In genomic region chr1:61181099-61181821, GRCm38 (mm10) we compare ENCODE assay signal across 8 mouse cellular contexts.
DNase-seq lines count a peak whose midpoint lies in the region; ATAC-seq lines count a peak whose summit lies in the region.

No protein-coding gene starts in this region.

- peak overlapping the region; percentile 46 for H3K4me2 ChIP-seq in forebrain, embryonic 13.5 days
- H3K4me2 ChIP-seq in liver, embryonic 15.5 days, result peak overlapping the region; percentile 33
- peak overlapping the region; percentile 47 for H3K4me2 ChIP-seq in neural tube, embryonic 12.5 days (replicated peaks)

- intact Hi-C loops in heart, postnatal 10 days (cut with DNase I), result loop anchor here (1.0 to 10.0 kb wide), 7 partner anchors 117 to 1776 kb away; no protein-coding TSS in a partner anchor

- H3K36me3 ChIP-seq in forebrain, embryonic 13.5 days (ENCODE audit: poor library complexity, severe bottlenecking), result no peaks in the 10 kb centered on the region
- H3K36me3 ChIP-seq in liver, embryonic 15.5 days (replicated peaks), result no peaks in the 10 kb centered on the region
- no peaks in the 10 kb centered on the region for H3K36me3 ChIP-seq in neural tube, embryonic 12.5 days

- 0 out of 2 replicates have a peak, but pooled peaks cover 8% of the 10 kb centered on the region for H3K27me3 ChIP-seq in forebrain, embryonic 13.5 days
- H3K27me3 ChIP-seq in liver, embryonic 15.5 days, result no peaks in the 10 kb centered on the region
- H3K27me3 ChIP-seq in neural tube, embryonic 12.5 days (replicated peaks), result no peaks in the 10 kb centered on the region

- H3K4me3 ChIP-seq in forebrain, embryonic 13.5 days, result peak overlapping the region; percentile 19; the same call in 1 of the 2 replicates
- H3K4me3 ChIP-seq in liver, embryonic 15.5 days (replicated peaks), result no peak overlapping the region
- no peak overlapping the region for H3K4me3 ChIP-seq in neural tube, embryonic 12.5 days

- no peaks in the 10 kb centered on the region for H3K9me3 ChIP-seq in forebrain, embryonic 13.5 days (replicated peaks)
- H3K9me3 ChIP-seq in liver, embryonic 15.5 days (replicated peaks), result no peaks in the 10 kb centered on the region
- no peaks in the 10 kb centered on the region for H3K9me3 ChIP-seq in neural tube, embryonic 12.5 days

- peaks cover 30% of the 10 kb centered on the region for H3K4me1 ChIP-seq in forebrain, embryonic 13.5 days
- no peaks in the 10 kb centered on the region for H3K4me1 ChIP-seq in liver, embryonic 15.5 days (replicated peaks)
- peaks cover 23% of the 10 kb centered on the region for H3K4me1 ChIP-seq in neural tube, embryonic 12.5 days

- DNase-seq in CD8-positive naive resting alpha-beta T cell, adult 2 months (ENCODE audit: low read depth in 2 of 2, low spot score in 2 of 2), result peak; percentile 79 to 88
- peak; percentile 70 for DNase-seq in c-Kit-positive CD71-negative TER-119-negative erythroid progenitor cells, embryonic 14.5 days (ENCODE audit: low read depth)
- DNase-seq in heart, postnatal 10 days, result peak; percentile 94 to 97
- peak; percentile 96 to 97 for DNase-seq in kidney, postnatal 4 days
- DNase-seq in telencephalon, adult 2 months (ENCODE audit: low read depth, low spot score), result peak; percentile 63

- peak overlapping the region; percentile 77 for H3K27ac ChIP-seq in forebrain, embryonic 13.5 days
- H3K27ac ChIP-seq in liver, embryonic 15.5 days (replicated peaks), result no peak overlapping the region
- H3K27ac ChIP-seq in neural tube, embryonic 12.5 days, result no peak overlapping the region; the same call in 1 of the 2 replicates

- 18% methylated on average over 15 of the region's 15 CpGs for WGBS in forebrain, embryonic 13.5 days
- WGBS in liver, embryonic 15.5 days (ENCODE audit: insufficient replicate concordance), result 9% methylated on average over 15 of the region's 15 CpGs
- WGBS in neural tube, embryonic 12.5 days, result 21% methylated on average over 15 of the region's 15 CpGs

- H3K9ac ChIP-seq in forebrain, embryonic 13.5 days, result peak overlapping the region; percentile 34; the same call in 1 of the 2 replicates
- no peak overlapping the region for H3K9ac ChIP-seq in liver, embryonic 15.5 days
- no peak overlapping the region for H3K9ac ChIP-seq in neural tube, embryonic 12.5 days

- peak; percentile 92 for ATAC-seq in forebrain, embryonic 13.5 days
- no peak for ATAC-seq in liver, embryonic 15.5 days (ENCODE audit: insufficient read depth)
- ATAC-seq in neural tube, embryonic 12.5 days (ENCODE audit: low FRiP score, low read depth), result peak; percentile 86
